Mouse (Mus musculus): Measurements from ENCODE around the gene 4930595D18Rik.

GRCm38 (mm10) chr12:111190355-111190754 is 6.1 kb upstream of the 4930595D18Rik start:
- TF ChIP-seq TAL1 (IDR thresholded peaks at IDR 0.05; ENCODE audit: low read length) (no peak), GATA1 (IDR thresholded peaks at IDR 0.05; ENCODE audit: low read length) (no peak)

All from erythroblast, embryonic 14.5 days (primary cell).